Mouse (Mus musculus) CH12.LX (cell line): ENCODE measurements around the gene Slc35c1.

Source experiments
- CTCF ChIP-seq, 2 experiments: IDR thresholded peaks in 1 of 2; conservative IDR thresholded peaks in 1 of 2; 2 replicates each; pipeline ENCODE4 v1.5.1; 2011 to 2012; ENCODE audit warnings: low read depth in 2 of 2, low read length in 2 of 2, improper control_type of control experiment in 1 of 2, inconsistent platforms in 1 of 2, mild to moderate bottlenecking in 1 of 2, moderate library complexity in 1 of 2
- EP300 ChIP-seq: IDR thresholded peaks from 2 replicates; pipeline ENCODE4 v1.6.1; 2011; ENCODE audit warnings: low read length, improper control_type of control experiment
- GABPA ChIP-seq: IDR thresholded peaks from 2 replicates; pipeline ENCODE4 v1.6.1; 2012; ENCODE audit warnings: low read depth, low read length, improper control_type of control experiment, inconsistent platforms; ENCODE audit not compliant: insufficient replicate concordance
- MAFK ChIP-seq: IDR thresholded peaks from 2 replicates; pipeline ENCODE4 v1.6.1; 2011; ENCODE audit warnings: low read length, improper control_type of control experiment; ENCODE audit not compliant: insufficient replicate concordance
- MXI1 ChIP-seq: IDR thresholded peaks from 2 replicates; pipeline ENCODE4 v1.6.1; 2011; ENCODE audit warnings: mild to moderate bottlenecking, low read depth, low read length, improper control_type of control experiment
- NRF1 ChIP-seq: IDR thresholded peaks from 2 replicates; pipeline ENCODE4 v1.6.1; 2014; ENCODE audit warnings: low read depth, mild to moderate bottlenecking, inconsistent platforms, low read length, improper control_type of control experiment, moderate library complexity
- POLR2A ChIP-seq: IDR thresholded peaks from 2 replicates; pipeline ENCODE4 v1.6.1; 2011; ENCODE audit warnings: low read depth, mild to moderate bottlenecking, improper control_type of control experiment, low read length
- RCOR1 ChIP-seq: conservative IDR thresholded peaks from 2 replicates; pipeline ENCODE4 v1.6.1; 2012; ENCODE audit warnings: low read depth, mild to moderate bottlenecking, inconsistent platforms, low read length, improper control_type of control experiment
- UBTF ChIP-seq: IDR thresholded peaks from 2 replicates; pipeline ENCODE4 v1.6.1; 2012; ENCODE audit warnings: low read depth, mild to moderate bottlenecking, inconsistent platforms, low read length, improper control_type of control experiment, moderate library complexity
- USF1 ChIP-seq: IDR thresholded peaks from 2 replicates; pipeline ENCODE4 v1.6.1; 2014; ENCODE audit warnings: low read depth, mild to moderate bottlenecking, inconsistent platforms, low read length, improper control_type of control experiment
- ZC3H11A ChIP-seq: IDR thresholded peaks from 2 replicates; pipeline ENCODE4 v1.6.1; 2012; ENCODE audit warnings: low read depth, mild to moderate bottlenecking, inconsistent platforms, low read length, improper control_type of control experiment
- ZMIZ1 ChIP-seq: IDR thresholded peaks from 2 replicates; pipeline ENCODE4 v1.6.1; 2012; ENCODE audit warnings: low read depth, mild to moderate bottlenecking, inconsistent platforms, low read length, improper control_type of control experiment
- ZNF384 ChIP-seq: IDR thresholded peaks from 2 replicates; pipeline ENCODE4 v1.6.1; 2012; ENCODE audit warnings: low read depth, low read length, improper control_type of control experiment, inconsistent platforms

DNA sequence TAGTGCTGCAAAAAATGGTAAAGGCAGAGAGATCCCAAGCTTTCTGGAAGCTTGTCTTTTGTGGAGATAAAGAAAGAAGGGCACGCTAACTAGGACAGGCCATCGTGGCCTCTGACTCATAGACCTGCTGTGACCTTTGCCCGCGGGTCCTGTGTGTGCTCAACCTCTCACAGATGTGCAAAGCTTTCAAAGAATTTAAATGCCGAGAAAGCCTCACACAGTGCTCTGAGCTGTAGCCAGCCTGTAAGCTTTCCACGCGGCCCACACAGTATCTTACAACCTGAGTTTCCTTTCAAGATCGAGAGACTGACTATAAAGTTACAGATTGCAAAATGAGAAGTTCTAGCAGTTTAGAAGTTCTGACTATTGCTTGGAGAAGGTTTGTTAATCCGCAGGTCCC lies 14.4 kb downstream of the Slc35c1 start:
- no peak for TF ChIP-seq EP300
- no peak for TF ChIP-seq ZNF384
- no peak for TF ChIP-seq GABPA
- TF ChIP-seq POLR2A: no peak
- no peak for TF ChIP-seq MXI1
- no peak for TF ChIP-seq ZMIZ1
- TF ChIP-seq USF1: no peak
- no peak for TF ChIP-seq RCOR1
- TF ChIP-seq CTCF (conservative IDR thresholded peaks at IDR 0.05 in 1 of 2, IDR thresholded peaks at IDR 0.05 in 1 of 2; ENCODE audit: low read depth in 2 of 2, low read length in 2 of 2): no peak
- TF ChIP-seq MAFK: no peak
- TF ChIP-seq NRF1: no peak
- no peak for TF ChIP-seq UBTF
- no peak for TF ChIP-seq ZC3H11A
